Mouse (Mus musculus) naive thymus-derived CD4-positive, alpha-beta T cell, adult 2 months (primary cell): ENCODE measurements at regions not wholly inside any gene's neighbourhood (a gene's known extent, or its start where the extent isn't known, plus 50 kb on each side); places are given as distances from the start of the nearest gene placed in this dataset.

Experiments
- DNase-seq: peaks from one replicate; pipeline ENCODE4 v3.0.0-alpha.2; 2011; ENCODE audit warnings: low read depth

DNA sequence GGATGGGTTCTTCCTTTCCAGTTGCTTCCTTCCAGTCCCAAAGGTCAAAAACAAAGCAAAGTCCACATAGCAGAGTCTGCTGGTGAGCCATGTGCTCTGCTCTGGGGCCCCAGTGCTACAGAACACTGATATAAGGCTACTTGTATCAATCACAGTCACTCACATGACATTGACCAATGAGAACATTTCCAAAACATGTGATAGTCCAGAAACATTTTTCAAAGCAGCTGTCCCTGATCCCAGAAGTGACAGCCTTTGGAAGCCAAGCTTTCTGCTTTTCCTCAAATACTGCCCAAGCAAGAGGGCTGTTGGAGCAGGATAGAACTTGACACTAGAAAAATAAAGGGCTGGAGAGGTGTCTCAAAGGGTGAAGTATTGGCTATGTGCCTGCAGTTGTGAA lies 106.5 kb upstream of the Tgfbr2 start:
- DNase-seq = no peak

DNA sequence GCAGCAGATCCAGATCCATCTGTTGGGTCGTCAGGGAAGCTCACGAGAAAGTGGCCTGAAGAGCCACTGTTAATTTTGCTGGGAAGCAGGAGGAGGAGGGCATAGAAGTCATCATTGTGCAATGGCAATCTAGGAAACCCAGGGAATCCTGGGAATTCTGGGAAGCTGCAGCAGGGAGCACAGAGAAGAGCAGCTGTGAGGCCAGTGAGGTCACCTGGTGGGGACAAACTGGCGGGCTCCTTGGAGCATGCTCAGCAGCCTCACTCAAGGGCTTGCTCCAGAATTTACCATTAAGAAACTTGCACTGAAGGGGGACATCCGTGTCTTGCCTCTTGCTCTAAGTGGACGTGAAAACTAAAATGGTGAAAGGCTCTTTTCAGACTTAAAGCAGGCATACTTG lies 105.0 kb upstream of the Tgfbr2 start:
- no peak for DNase-seq

DNA sequence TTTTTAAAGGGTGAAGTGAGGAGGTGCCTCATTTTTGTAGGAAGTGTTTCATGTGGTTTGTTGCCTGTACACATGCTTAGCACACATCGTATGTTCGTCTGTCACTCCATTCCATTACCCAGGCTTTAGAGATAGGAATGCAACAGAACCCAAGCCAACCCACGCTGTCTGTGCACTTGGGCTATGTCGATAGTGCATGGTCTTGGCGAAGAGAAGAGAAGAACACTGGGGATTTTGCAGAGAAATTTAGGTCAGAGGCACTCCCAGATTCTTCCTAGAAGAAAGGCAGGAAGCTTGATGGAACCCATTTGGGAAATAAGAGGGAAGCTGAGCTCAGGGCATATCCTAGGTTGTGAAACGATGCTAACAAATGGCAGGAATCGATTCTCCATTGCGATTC lies 103.7 kb upstream of the Tgfbr2 start:
- DNase-seq = no peak

DNA sequence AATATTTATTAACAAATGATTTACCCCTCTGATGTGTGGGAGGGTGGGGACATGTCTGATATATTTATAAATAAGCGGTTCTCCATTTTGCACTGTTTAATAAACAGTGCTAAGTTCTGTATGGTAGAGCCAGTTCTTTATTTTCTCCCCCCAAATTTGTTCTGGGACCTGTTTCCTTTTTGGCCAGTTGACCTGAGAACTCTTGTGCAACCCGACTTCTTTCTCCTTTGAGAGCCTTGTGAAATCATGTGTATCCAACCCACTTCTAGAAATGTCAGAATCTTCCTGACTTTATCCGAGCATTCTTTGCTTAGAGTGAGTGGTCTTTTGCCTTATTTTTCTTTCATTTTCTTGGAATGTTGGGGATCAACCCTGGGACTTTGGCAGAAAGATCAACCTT lies 102.6 kb upstream of the Tgfbr2 start:
- DNase-seq = no peak

DNA sequence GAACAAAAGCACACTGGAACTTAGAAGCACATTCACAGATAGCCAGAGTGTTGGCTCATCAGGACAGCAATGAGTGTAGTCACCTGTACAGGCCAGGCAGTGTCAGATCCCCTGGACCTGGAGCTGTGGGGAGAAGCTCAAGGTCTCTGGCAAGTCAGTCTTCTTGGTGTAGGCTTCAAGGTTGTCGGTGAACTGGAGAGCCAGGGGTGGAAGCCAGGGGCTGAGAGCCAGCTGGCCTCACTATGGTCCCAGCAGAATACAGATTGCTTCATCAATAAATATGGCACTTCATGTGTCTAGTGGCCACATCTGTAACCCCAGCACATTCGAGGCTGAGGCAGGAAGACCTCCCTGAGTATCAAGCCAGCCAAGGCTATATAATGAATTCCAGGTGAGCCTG lies 101.0 kb upstream of the Tgfbr2 start:
- no peak for DNase-seq

DNA sequence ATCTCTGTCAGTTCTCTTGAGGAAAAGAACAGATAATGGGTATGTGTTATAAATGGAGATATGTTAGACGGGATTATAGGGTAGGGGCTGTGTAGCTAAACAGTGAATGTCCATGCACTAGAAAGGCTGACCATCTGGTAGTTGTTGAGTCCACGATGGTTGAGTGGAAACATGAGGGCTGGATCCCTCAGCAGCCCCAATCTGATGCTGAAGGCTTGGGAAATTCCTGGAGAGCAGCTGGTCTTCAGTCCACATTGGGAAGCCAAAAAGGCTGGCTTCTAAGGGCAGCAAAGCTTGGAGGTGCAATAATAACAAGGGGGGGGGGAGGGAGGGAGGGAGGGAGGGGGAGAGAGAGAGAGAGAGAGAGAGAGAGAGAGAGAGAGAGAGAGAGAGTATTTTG lies 97.3 kb upstream of the Tgfbr2 start:
- DNase-seq = no peak

DNA sequence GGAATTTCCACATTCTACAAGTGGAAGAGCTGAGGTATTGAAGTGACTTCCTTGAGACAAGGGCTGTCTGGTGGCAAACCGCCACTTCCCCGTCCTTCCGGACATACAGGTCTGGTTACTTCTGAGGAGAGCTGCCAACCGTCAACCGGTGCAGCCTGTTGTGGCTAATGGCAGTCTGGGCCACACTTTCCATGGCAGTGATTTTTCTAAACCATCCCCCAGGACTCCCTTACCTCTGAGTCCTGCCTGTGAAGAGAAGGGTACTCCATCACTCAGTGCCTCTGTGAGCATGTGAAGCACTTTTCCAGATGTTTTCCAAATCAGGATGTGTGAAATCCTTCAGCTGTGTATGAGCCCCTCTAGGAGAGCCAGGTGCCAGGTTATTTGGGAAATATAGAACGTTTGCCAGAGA lies 95.3 kb upstream of the Tgfbr2 start:
- peak; percentile 54 for DNase-seq

DNA sequence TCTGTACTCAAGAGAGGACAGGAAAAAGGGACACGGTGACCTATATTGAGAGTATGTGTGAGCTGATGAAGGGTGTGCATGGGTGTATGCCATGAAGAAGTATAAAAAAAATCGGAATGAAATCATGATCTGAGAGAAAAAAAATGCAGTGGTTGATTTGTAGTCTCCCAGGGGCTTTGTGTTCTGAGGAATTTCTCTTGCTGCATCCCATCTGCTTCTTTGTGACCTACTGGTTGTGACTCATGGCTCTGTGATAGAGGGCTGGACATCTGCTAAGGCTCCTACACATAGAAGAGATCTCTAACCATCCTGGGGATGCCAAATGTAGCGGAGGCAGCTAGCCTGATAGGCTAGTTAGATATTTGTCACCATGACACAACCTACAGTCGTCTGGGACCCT lies 92.3 kb upstream of the Tgfbr2 start:
- DNase-seq = no peak

DNA sequence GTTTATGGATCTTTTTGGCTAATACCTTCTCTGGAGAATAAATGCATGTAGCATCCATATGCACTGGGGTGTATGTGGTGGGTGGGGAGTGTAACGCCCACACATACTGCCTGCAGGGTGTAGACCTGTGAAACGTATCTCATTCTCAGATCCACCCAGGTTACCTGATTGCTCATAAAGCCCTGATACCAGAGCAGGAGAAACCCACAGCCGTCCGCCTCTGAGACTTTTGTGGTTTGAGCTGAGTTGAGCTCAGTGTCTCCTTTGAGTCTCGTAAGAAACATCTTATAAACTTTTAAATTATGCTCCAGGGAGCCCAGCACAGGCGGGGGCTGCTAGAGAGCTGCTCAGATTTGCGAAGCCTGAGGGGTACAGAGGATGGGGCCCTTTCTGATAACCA lies 88.7 kb upstream of the Tgfbr2 start:
- peak; percentile 81 for DNase-seq

DNA sequence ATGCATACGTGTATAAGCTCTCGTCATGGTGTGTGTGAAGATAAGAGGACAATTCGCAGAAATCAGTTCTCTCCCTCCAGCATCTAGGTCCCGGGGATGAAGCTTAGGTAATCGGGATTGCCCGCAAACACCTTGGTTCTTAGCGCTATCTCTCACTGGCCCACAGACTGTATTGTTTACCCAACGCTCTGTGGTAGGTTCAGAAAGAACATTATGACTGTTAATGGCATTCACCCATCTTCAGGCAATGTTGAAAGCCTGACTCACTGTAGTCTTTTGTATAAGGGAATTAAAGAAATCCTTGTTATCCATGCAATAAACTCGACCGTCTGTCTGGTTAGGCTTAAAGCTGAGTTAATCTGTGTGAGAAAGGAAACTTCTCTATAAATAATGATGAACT lies 84.4 kb upstream of the Tgfbr2 start:
- no peak for DNase-seq

DNA sequence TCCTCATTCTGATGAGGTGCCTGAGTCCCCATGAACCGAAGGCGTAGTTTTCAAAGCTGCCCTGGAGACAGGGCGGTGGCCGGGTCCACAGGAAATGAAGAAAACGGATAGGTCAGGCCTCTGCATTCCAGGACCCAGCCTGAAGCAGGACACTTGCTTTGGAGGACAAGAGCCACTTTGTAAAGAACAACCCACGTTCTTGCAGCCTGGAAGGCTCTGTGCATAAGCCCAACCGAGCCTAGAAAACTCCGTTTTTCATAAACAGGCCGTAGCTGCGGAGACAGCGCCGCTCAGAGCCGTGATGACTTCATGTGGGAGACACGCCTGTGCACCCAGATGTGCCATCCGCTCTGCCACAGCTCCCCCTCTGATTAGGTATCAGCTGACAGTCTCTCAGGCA lies 78.4 kb upstream of the Tgfbr2 start:
- DNase-seq = no peak

DNA sequence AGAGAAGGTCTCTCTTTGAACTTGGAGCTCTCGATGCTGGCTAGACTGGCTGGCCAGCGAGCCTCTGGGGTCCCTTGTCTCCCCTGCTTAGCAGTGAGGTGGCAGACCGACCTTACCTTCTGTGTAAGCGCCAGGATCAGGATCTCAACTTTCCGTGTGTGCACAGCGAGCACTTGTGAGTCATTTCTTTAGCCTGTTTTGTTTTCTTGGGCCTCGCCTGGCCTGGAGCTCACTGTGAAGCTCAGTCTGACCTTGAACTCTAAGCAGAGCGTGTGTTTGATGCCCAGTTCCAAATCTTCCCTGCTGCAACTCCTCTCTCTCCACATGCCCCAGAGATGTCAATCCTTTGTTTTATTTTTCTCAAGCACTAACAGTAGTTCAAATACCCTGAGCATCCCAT lies 77.6 kb upstream of the Tgfbr2 start:
- no peak for DNase-seq

DNA sequence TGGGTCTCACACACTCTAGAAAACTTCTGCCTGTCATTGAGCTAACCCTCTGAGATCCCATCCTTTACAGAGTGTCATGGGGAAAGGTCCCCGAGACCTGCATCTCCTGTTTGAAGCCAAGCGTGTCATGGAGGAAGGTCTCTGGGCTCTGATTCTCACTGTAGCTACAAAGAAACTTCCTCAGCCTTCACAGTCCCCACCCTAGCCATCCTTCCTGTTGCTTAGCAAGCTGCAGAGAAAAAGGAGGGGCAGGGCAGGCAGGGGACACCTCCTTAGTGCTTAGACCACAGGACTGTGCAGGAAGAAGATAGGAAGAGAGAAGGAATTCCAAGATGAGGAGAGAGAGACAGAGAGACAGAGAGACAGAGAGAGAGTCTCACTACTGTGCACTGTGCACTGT lies 74.6 kb upstream of the Tgfbr2 start:
- DNase-seq = peak; percentile 63

DNA sequence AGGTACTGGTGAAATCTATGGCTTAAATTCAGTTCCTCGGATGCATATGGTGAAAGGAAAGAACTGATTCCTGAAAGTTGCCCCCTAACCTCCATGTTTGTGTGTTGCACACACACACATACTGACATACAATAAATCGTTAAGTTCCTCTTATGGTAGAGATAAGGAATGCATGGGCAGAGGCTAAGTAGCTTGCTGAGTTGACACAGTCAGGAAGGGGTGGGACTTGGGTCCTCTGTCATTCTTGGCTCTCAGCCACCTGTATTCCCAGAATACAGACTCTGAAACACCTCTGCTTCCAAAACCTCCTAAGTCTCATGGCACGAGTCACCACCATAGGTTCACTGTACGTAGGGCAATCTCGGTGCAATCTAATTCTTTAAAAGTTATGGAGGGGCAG lies 70.0 kb upstream of the Tgfbr2 start:
- DNase-seq = no peak

DNA sequence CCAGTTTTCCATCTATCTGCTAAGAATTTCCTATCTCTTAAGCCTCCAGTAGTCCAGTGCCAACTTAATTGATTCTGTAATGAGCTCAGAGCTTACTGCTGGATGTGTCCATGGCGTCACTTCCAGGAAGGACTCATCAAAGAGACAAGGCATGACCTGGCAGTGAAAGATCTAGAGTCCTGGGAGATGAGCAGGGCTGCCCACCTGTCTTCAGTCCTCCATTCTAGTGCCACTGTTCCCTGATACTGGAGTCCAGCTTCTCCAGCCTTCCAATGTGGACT lies 69.4 kb upstream of the Tgfbr2 start:
- DNase-seq = no peak

DNA sequence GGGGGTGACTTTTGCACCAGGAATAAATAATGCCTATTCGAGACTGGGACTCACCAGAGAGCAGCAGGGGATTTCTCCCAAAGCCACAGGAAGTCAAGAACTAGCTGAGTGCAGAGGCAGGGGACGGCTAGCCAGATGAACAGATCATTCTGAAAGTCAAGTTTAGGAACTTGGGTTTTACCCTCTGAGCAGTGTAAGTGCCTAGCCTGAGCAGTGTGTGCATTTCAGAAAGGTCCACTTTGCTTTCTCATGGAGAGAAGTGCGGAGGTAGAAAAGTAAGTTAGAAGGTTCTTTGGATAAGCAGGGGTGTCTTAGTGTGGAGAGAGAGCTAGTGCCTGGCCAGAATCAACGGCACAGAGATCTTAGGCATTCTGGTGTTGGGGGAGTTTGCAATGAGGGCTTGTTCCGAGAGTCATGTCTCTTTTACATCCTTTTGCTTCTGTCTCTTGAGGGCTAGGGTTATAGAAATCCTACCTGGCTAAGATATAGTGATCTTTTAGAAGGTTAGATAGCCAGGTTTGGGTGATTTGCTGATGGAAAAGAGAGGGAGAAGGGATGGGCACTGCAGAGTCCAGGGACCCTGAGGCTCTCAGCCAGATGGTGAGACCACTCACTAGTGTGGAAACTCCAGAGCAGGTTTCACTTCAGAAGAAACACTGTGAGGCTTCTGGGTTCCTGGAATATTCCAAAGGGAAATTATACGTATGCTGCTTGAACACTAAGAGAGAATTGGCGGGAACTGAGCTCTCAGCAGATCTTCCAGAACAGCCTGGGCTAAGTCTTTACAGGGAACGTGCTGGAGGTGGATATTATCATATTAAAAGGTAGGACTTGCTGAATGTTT lies 68.8 kb upstream of the Tgfbr2 start:
- DNase-seq = peak; percentile 54

DNA sequence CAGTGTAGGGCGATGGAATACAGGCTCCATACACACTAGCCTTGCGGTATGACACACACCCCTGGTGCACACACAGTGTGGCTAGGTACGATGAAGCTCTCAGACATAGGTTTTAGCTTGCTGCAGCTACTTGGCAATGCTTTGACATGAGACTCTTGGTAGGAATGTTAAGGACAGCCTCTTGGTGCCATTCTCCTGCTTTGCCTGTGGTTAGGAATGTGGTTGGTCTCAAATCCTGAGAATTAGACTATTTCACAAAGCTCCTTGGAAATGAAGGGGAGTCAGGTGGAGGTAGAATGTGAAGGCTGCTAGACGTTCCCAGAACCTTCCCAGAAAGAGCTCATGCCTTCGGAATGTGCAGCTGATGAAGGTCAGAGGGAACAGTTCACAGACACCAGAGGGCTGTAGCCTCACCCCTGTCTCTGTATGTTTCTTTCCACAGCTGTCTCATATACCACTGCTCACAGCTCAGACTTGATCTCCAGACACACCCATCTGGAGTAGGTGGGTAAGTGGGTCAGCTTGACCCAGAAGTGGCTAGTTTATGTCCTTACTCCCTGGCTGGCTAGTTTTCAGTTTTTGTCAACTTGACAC lies 66.9 kb upstream of the Tgfbr2 start:
- DNase-seq = no peak

DNA sequence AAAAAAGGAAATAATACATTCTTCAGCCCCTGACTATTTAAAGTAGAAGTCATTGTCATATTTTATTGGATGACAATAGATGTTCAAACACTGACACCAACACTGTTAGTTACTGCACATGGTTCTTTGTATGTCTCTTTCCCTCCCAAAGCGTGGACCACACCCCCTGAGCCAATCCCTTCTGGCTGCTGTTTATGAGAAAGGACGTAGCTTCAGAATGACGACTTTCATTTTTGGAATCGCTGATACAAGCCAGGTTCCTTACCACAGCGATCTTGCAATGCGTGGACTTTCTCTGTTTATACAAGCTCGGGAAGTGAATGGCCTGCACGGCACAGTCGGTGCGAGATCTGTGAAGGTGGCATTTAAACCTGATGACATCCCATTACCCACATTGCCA lies 66.1 kb upstream of the Tgfbr2 start:
- DNase-seq = no peak

DNA sequence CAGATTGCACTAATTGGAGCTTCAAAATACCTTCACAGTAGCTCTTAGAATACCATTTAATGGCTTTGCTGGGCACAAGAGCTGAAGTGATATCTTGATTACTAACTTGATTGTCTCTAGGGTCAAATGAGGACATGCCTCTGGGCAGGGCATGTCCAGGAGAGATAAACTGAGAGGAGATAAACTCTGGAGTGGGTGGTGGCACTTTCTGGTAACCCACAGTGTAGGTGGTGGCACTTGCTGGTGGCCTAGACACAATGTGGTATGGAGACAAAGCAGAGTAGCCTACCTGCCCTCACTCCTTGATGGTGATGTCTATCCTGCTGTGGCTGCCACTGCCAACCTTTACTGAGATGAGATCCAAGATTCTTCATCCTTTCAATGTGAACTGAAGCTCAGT lies 61.7 kb upstream of the Tgfbr2 start:
- DNase-seq = no peak

DNA sequence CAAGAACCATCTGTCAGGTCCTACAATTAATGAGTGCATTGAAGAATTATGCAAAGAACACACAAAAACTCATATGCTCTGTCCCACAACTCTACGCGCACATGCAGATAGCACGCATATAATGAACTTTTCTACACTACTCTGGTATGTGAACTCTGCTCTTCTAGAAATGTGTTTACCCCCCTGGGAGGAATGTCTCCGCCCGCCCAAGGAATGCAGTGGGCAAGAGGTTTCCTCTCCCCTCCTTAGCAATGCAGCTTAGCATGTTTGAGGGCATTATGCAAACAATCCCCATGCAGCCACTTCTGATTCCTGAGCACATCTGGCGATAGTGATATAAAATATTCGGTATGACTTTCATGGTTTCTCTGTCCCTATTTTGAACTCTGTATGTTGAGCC lies 59.0 kb upstream of the Tgfbr2 start:
- no peak for DNase-seq

DNA sequence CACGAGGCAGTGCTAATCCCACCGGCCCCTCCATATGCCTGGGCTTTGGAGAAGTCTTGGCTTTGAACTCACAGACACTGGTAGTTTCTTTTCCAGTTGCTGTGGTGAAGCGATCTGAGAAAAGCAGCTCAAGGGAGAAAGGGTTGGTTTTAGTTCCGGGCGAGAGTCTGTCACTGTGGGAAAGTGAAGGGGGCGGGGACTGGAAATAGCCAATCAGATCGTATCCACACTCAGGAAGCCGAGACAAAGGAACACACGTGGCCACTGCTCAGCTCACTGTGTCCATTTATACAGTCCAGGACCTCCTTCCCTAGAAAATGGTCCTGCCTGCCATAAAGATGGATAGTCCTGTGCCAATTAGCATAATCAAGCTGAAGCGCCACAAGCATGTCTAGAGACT lies 57.2 kb upstream of the Tgfbr2 start:
- DNase-seq = no peak

DNA sequence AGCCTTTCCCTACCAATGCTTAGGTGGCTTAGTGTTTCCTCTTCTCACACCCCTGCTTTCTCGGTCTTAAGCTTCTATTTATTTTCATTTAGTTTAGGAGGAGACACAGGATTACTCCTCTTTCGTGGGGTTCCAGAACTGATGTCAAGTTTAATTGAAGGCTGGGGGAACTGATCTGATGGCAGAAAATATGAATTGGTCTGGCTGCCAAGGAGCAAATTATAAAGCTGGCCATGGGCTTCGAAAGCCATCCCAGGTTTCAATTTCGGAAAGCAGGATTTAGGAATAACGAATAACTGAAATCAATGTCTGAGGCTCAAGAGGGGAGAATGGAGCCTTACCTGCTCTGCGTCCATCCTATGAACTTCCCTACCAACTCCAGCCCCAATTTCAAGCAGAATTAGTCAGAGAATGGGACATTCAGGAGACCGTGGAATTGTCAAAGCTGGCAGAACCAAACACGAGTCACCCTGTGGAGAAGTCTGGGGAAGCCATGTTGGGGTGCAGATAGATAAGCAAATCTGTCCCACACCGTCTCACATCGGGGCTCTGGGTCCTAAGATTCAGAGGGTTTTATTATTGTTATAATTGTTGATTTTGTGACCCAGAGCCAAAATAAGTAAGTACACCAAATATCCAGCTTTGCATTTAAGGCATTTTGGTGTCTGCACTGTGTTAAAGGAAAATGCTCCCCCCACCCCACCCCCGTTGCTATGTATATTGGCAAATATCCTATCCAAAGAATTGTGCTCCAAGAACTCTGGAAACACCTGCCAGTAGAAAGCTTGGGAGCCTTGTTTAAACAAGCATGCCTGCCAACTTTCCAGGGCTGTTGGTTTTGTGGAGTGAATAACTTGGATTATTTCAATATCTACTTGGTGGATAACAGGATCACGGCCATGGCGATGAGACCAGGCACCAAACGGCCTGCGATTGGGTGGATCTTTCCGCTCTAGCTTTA lies 56.5 kb upstream of the Tgfbr2 start:
- DNase-seq = no peak

DNA sequence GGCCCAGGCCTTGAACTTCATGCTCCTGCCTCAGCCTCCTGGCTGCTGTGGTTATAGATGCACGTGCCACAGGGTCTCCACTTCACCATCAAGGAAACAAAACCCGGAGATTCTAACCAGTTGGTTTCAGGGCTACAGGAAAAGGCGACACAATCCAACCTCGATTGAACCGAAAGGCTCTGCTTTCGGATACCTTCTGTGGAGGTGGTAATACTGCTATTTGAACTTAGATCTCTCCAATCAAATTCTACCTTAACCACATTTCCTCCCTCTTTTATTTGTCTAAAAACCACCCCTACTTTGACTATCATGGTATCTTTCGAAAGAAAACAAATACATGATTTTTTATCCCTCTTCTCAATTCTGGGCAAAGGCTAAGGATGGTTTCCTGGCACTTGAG lies 55.2 kb upstream of the Tgfbr2 start:
- peak; percentile 78 for DNase-seq
